Mouse (Mus musculus) kidney, adult 11 months (tissue): Measurements from ENCODE around the gene Anapc15-ps.

Experiments
- DNase-seq: peaks from one replicate; pipeline ENCODE4 v3.0.0; 2022

The Anapc15-ps gene

GRCm38 (mm10) chr10:95689058-95689457 is 15.8 kb upstream of the Anapc15-ps start:
- no peak for DNase-seq

- no peak for DNase-seq
Observed at GRCm38 (mm10) chr10:95687558-95688141, 14.4 kb upstream of the Anapc15-ps start.

- DNase-seq, result no peak
Observed at GRCm38 (mm10) chr10:95686041-95686440, 12.8 kb upstream of the Anapc15-ps start.

GRCm38 (mm10) chr10:95684782-95685555 is 11.7 kb upstream of the Anapc15-ps start:
- DNase-seq, result no peak

- no peak for DNase-seq
Observed at GRCm38 (mm10) chr10:95684250-95684649, 11.0 kb upstream of the Anapc15-ps start.

GRCm38 (mm10) chr10:95683735-95684134 is 10.5 kb upstream of the Anapc15-ps start:
- no peak for DNase-seq

- DNase-seq, result peak; percentile 95
Observed at GRCm38 (mm10) chr10:95682964-95683363, 9.7 kb upstream of the Anapc15-ps start.

- DNase-seq, result no peak
Observed at GRCm38 (mm10) chr10:95682091-95682740, 9.0 kb upstream of the Anapc15-ps start.

- DNase-seq, result no peak
Observed at GRCm38 (mm10) chr10:95681481-95681880, 8.2 kb upstream of the Anapc15-ps start.

GRCm38 (mm10) chr10:95681058-95681440 is 7.8 kb upstream of the Anapc15-ps start:
- DNase-seq, result peak; percentile 63

- DNase-seq, result peak; percentile 75
Observed at GRCm38 (mm10) chr10:95680153-95681057, 7.2 kb upstream of the Anapc15-ps start.

- no peak for DNase-seq
Observed at GRCm38 (mm10) chr10:95679131-95679530, 5.9 kb upstream of the Anapc15-ps start.

GRCm38 (mm10) chr10:95678661-95679060 is 5.4 kb upstream of the Anapc15-ps start:
- no peak for DNase-seq

- DNase-seq, result no peak
Observed at GRCm38 (mm10) chr10:95678241-95678640, 5.0 kb upstream of the Anapc15-ps start.

- DNase-seq, result peak; percentile 46
Observed at GRCm38 (mm10) chr10:95677356-95678109, 4.3 kb upstream of the Anapc15-ps start.

GRCm38 (mm10) chr10:95676991-95677355 is 3.7 kb upstream of the Anapc15-ps start:
- DNase-seq, result no peak

GRCm38 (mm10) chr10:95676387-95676786 is 3.1 kb upstream of the Anapc15-ps start:
- no peak for DNase-seq

GRCm38 (mm10) chr10:95670781-95671780 is 2.2 kb downstream of the Anapc15-ps start:
- DNase-seq, result no peak

- no peak for DNase-seq
Observed at GRCm38 (mm10) chr10:95669872-95670271, 3.4 kb downstream of the Anapc15-ps start.

GRCm38 (mm10) chr10:95669034-95669433 is 4.2 kb downstream of the Anapc15-ps start:
- DNase-seq, result no peak
